Mouse (Mus musculus) G1E-ER4 (cell line): Measurements from ENCODE around the gene Hbp1. TPM values are rescaled to one million over a fixed set of nuclear protein-coding genes. Genes with fewer than 3 reads are reported as not detected.

Source experiments
- GATA1 ChIP-seq: IDR thresholded peaks from one replicate; pipeline ENCODE4 v1.8.0; 2012; ENCODE audit warnings: low read length, inconsistent platforms
- polyA plus RNA-seq: library from polyadenylated mRNA; stranded (reverse); fragments of >175 nt; gene quantifications from 2 replicates; pipeline ENCODE4 v1.2.3, GENCODE M21; 2012

Gene Hbp1
- polyA plus RNA-seq, 1 experiment, result 2.1 TPM

- no peak for TF ChIP-seq GATA1
Observed at GRCm38 (mm10) chr12:31896986-31897385, 53.3 kb downstream of the Hbp1 start.

GRCm38 (mm10) chr12:31896295-31896694 lies 54.0 kb downstream of the Hbp1 start:
- no peak for TF ChIP-seq GATA1

- TF ChIP-seq GATA1, result no peak
Observed at GRCm38 (mm10) chr12:31895888-31896287, 54.4 kb downstream of the Hbp1 start.

- TF ChIP-seq GATA1, result no peak
Observed at GRCm38 (mm10) chr12:31895095-31895734, 55.1 kb downstream of the Hbp1 start.

- TF ChIP-seq GATA1, result no peak
Observed at GRCm38 (mm10) chr12:31892771-31893170, 57.6 kb downstream of the Hbp1 start.

GRCm38 (mm10) chr12:31892079-31892478 lies 58.3 kb downstream of the Hbp1 start:
- no peak for TF ChIP-seq GATA1

- TF ChIP-seq GATA1, result no peak
Observed at GRCm38 (mm10) chr12:31890685-31891084, 59.6 kb downstream of the Hbp1 start.

- TF ChIP-seq GATA1, result no peak
Observed at GRCm38 (mm10) chr12:31885844-31886606, 64.3 kb downstream of the Hbp1 start.

GRCm38 (mm10) chr12:31885084-31885483 lies 65.3 kb downstream of the Hbp1 start:
- no peak for TF ChIP-seq GATA1

- TF ChIP-seq GATA1, result no peak
Observed at GRCm38 (mm10) chr12:31884365-31884764, 66.0 kb downstream of the Hbp1 start.

- TF ChIP-seq GATA1, result no peak
Observed at GRCm38 (mm10) chr12:31882736-31883135, 67.6 kb downstream of the Hbp1 start.

GRCm38 (mm10) chr12:31876775-31877174 lies 73.6 kb downstream of the Hbp1 start:
- no peak for TF ChIP-seq GATA1

Other genes with a start within 250 kb of the Hbp1 start
- gene Gpr22, start 236.6 kb downstream of the Hbp1 start, polyA plus RNA-seq, result not detected in 2 replicates
- gene Prkar2b, start 110.8 kb upstream of the Hbp1 start, polyA plus RNA-seq, result 140 and 195 TPM in 2 replicates